Mouse (Mus musculus): ENCODE results near the gene D10Jhu81e. TPM values are rescaled to one million over a fixed set of nuclear protein-coding genes. Genes with fewer than 3 reads are reported as not detected.

D10Jhu81e gene
- polyA plus RNA-seq, 1 experiment from 2014 or later, result 88.8 TPM

GRCm38 (mm10) chr10:78165256-78166005 is 4.2 kb downstream of the D10Jhu81e start:
- TF ChIP-seq CTCF (IDR thresholded peaks at IDR 0.05), result no peak
- ATAC-seq (no peak), DNase-seq (ENCODE audit: low read depth, low spot score) (no peak)
- ChIA-PET CTCF (interaction anchor here (1.5 to 5.7 kb wide), 4 partner anchors 12 to 147 kb away, joined by 3 to 41 read pairs (median 10); partner anchors contain the start of gene Pwp2), POLR2A (no interaction called here)
- no peaks in the 10 kb centered on the region for H3K27me3 ChIP-seq
- in situ Hi-C loops (cut with MboI; ENCODE audit: low pct_unique_long_range_greater_than_20kb), result no loop called here

GRCm38 (mm10) chr10:78164786-78165185 is 4.8 kb downstream of the D10Jhu81e start:
- ATAC-seq (no peak), DNase-seq (ENCODE audit: low read depth, low spot score) (no peak)
- no peaks in the 10 kb centered on the region for H3K27me3 ChIP-seq
- POLR2A ChIA-PET, result no interaction called here
- in situ Hi-C loops (cut with MboI; ENCODE audit: low pct_unique_long_range_greater_than_20kb), result loop anchor here (5.0 kb wide), 2 partner anchors 87 to 132 kb away; no protein-coding TSS in a partner anchor
- CTCF ChIA-PET, result interaction anchor here (1.5 to 5.7 kb wide), 4 partner anchors 11 to 147 kb away, joined by 3 to 41 read pairs (median 10); partner anchors contain the start of gene Pwp2
- no peak for TF ChIP-seq CTCF (IDR thresholded peaks at IDR 0.05)

GRCm38 (mm10) chr10:78163923-78164322 is 5.7 kb downstream of the D10Jhu81e start:
- no peak for ATAC-seq
- TF ChIP-seq CTCF (IDR thresholded peaks at IDR 0.05), result no peak
- in situ Hi-C loops (cut with MboI; ENCODE audit: low pct_unique_long_range_greater_than_20kb), result loop anchor here (5.0 kb wide), 2 partner anchors 87 to 132 kb away; no protein-coding TSS in a partner anchor
- H3K27me3 ChIP-seq, result no peaks in the 10 kb centered on the region
- ChIA-PET CTCF (interaction anchor here (1.1 to 5.7 kb wide), 5 partner anchors 11 to 146 kb away, joined by 3 to 41 read pairs (median 4); partner anchors contain the start of gene Pwp2), POLR2A (no interaction called here)
- DNase-seq (ENCODE audit: low read depth, low spot score), result no peak

- ChIA-PET POLR2A (no interaction called here), CTCF (interaction anchor here (0.8 to 5.7 kb wide), 6 partner anchors 62 to 145 kb away, joined by 3 to 41 read pairs (median 10); partner anchors contain the start of gene Icosl)
- no peak for TF ChIP-seq CTCF (IDR thresholded peaks at IDR 0.05)
- in situ Hi-C loops (cut with MboI; ENCODE audit: low pct_unique_long_range_greater_than_20kb), result loop anchor here (5.0 kb wide), 2 partner anchors 86 to 131 kb away; no protein-coding TSS in a partner anchor
- H3K27me3 ChIP-seq, result no peaks in the 10 kb centered on the region
- DNase-seq (ENCODE audit: low read depth, low spot score), result no peak
- no peak for ATAC-seq
Observed at GRCm38 (mm10) chr10:78163241-78163640, 6.3 kb downstream of the D10Jhu81e start.

GRCm38 (mm10) chr10:78162646-78163045 is 6.9 kb downstream of the D10Jhu81e start:
- POLR2A ChIA-PET, result no interaction called here
- ATAC-seq (no peak), DNase-seq (ENCODE audit: low read depth, low spot score) (no peak)
- H3K27me3 ChIP-seq, result no peaks in the 10 kb centered on the region
- in situ Hi-C loops (cut with MboI; ENCODE audit: low pct_unique_long_range_greater_than_20kb), result loop anchor here (5.0 kb wide), 2 partner anchors 85 to 130 kb away; no protein-coding TSS in a partner anchor
- CTCF ChIA-PET, result interaction anchor here (0.8 to 5.7 kb wide), 6 partner anchors 12 to 158 kb away, joined by 3 to 41 read pairs (median 4); partner anchors contain the start of gene Icosl
- no peak for TF ChIP-seq CTCF (IDR thresholded peaks at IDR 0.05)

GRCm38 (mm10) chr10:78161096-78161495 is 8.5 kb downstream of the D10Jhu81e start:
- CTCF ChIA-PET, result interaction anchor here (0.8 to 5.7 kb wide), 5 partner anchors 9 to 143 kb away, joined by 3 to 41 read pairs (median 3); partner anchors contain the start of genes D10Jhu81e and Icosl
- TF ChIP-seq CTCF (IDR thresholded peaks at IDR 0.05), result no peak
- DNase-seq (ENCODE audit: low read depth, low spot score) (no peak), ATAC-seq (no peak)
- in situ Hi-C loops (cut with MboI; ENCODE audit: low pct_unique_long_range_greater_than_20kb), result loop anchor here (5.0 kb wide), 2 partner anchors 84 to 129 kb away; no protein-coding TSS in a partner anchor
- POLR2A ChIA-PET, result no interaction called here
- H3K27me3 ChIP-seq, result no peaks in the 10 kb centered on the region

GRCm38 (mm10) chr10:78160369-78161095 is 9.1 kb downstream of the D10Jhu81e start:
- in situ Hi-C loops (cut with MboI; ENCODE audit: low pct_unique_long_range_greater_than_20kb), result loop anchor here (5.0 kb wide), 2 partner anchors 83 to 128 kb away; no protein-coding TSS in a partner anchor

GRCm38 (mm10) chr10:78159906-78160305 is 9.7 kb downstream of the D10Jhu81e start:
- DNase-seq (ENCODE audit: low read depth, low spot score) (no peak), ATAC-seq (peak; percentile 52)
- no peak for TF ChIP-seq CTCF (IDR thresholded peaks at IDR 0.05)
- H3K27me3 ChIP-seq, result no peaks in the 10 kb centered on the region
- POLR2A ChIA-PET, result interaction anchor here (0.6 kb wide), 1 partner anchor 12 kb away, joined by 3 read pairs; no protein-coding TSS in a partner anchor
- CTCF ChIA-PET, result interaction anchor here (0.8 to 5.7 kb wide), 7 partner anchors 9 to 142 kb away, joined by 3 to 41 read pairs (median 4); partner anchors contain the start of gene D10Jhu81e
- in situ Hi-C loops (cut with MboI; ENCODE audit: low pct_unique_long_range_greater_than_20kb), result loop anchor here (5.0 kb wide), 2 partner anchors 83 to 128 kb away; no protein-coding TSS in a partner anchor

More at GRCm38 (mm10) chr10:78160369-78161095, 9.1 kb downstream of the D10Jhu81e start:
- no peak for TF ChIP-seq CTCF (IDR thresholded peaks at IDR 0.05)
- ATAC-seq, result no peak
- CTCF ChIA-PET, result interaction anchor here (0.9 to 5.7 kb wide), 7 partner anchors 9 to 142 kb away, joined by 3 to 41 read pairs (median 4); partner anchors contain the start of gene D10Jhu81e
- DNase-seq (ENCODE audit: low read depth, low spot score), result no peak
- no peaks in the 10 kb centered on the region for H3K27me3 ChIP-seq
- POLR2A ChIA-PET, result interaction anchor here (0.6 kb wide), 1 partner anchor 13 kb away, joined by 3 read pairs; no protein-coding TSS in a partner anchor

- CTCF ChIA-PET, result interaction anchor here (0.8 to 4.5 kb wide), 5 partner anchors 8 to 132 kb away, joined by 3 to 33 read pairs (median 4); no protein-coding TSS in a partner anchor
- in situ Hi-C loops (cut with MboI; ENCODE audit: low pct_unique_long_range_greater_than_20kb), result no loop called here
- TF ChIP-seq CTCF (IDR thresholded peaks at IDR 0.05), result no peak
- POLR2A ChIA-PET, result no interaction called here
- ATAC-seq (no peak), DNase-seq (ENCODE audit: low read depth, low spot score) (no peak)
- H3K27me3 ChIP-seq, result no peaks in the 10 kb centered on the region
Observed at GRCm38 (mm10) chr10:78159252-78159878, 10.2 kb downstream of the D10Jhu81e start.

Data from Patski (cell line).